Mouse (Mus musculus) neural tube, postnatal 0 days (tissue): ENCODE results near the gene Gm27179. TPM values are rescaled to one million over a fixed set of nuclear protein-coding genes. Genes with fewer than 3 reads are reported as not detected.

Experiments used
- polyA plus RNA-seq: library from polyadenylated mRNA; unstranded; fragments of >200 nt; fragmentation: Nextera tagmentation; extraction: Ambion mirVana; gene quantifications from 2 replicates; pipeline ENCODE4 v1.2.1, GENCODE M21; 2015

Gene Gm27179
- not detected in 2 replicates for polyA plus RNA-seq

GRCm38 (mm10) chr14:69512449-69512848 lies at the start of gene Gm27179:
TSS of gene Gm27179 (minus strand) at chr14:69512549.

GRCm38 (mm10) chr14:69555110-69555831 lies 42.9 kb upstream of the Gm27179 start, which contains the start of gene Entpd4b:
TSS of gene Entpd4b (plus strand) at chr14:69555424.

GRCm38 (mm10) chr14:69503174-69503573 lies 9.2 kb downstream of the Gm27179 start, which contains the start of gene Gm16867:
TSS of gene Gm16867 (minus strand) at chr14:69503362.

Other genes with a start within 250 kb of the Gm27179 start
- not detected in 2 replicates for gene Synb, start 218.2 kb downstream of the Gm27179 start, polyA plus RNA-seq
- 0.05 TPM in 1 of 2 replicates, not detected in the other for gene Gm16867, start 9.2 kb downstream of the Gm27179 start, polyA plus RNA-seq
- gene Entpd4b, start 42.9 kb upstream of the Gm27179 start, polyA plus RNA-seq = 17.9 and 20.1 TPM in 2 replicates